ENCODE assay signal across 8 mouse cellular contexts in the genomic region with DNA sequence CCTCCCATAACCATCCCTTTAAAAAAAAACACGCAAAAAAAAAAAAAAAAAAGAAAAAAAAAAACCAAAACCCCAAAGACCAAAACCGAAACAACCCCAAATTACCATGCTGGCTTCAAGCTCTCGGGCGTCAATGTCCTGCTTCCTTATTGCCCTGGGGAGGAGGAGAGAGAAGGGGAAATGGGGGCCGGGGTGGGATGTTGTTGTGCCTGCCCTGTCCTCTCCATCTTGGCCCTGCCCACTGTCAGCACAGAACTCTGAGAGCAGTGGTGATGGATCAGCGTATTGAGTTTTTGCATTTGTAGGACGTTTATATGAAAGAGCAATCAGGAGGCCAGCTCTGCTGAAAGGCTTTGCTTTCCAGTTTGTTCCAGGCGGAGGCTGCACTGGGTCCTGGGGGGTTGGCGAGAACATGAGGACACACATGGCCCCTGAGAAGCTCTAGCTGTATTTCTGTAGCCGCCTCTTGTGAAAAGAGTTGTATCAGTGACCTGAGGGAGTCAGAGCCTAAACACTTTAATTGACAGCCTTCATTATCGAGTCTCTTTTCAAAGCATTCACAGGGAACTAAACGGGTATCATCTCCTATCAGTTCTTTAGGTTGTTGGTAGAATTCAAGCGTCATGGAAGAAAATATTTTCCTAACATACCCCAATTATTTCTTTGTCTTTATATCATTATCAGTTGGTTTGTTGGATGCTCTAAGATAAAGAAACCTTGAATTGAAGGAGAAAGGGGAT. TPM values are rescaled to one million over a fixed set of nuclear protein-coding genes. Genes with fewer than 3 reads are reported as not detected.
DNase-seq lines count a peak whose midpoint lies in the region; ATAC-seq and TF ChIP-seq lines count a peak whose summit lies in the region.

No protein-coding gene starts in this region.

- DNase-seq in left cerebral cortex, adult 2 months (ENCODE audit: extremely low spot score in 1 of 2, low spot score in 2 of 2), result no peak
- no peak for DNase-seq in left cerebral cortex, adult 18-20 months (ENCODE audit: low spot score in 2 of 2)
- no peak for DNase-seq in embryonic facial prominence, embryonic 14.5 days (ENCODE audit: low spot score)
- DNase-seq in hindbrain, postnatal 0 days (ENCODE audit: low spot score), result no peak
- DNase-seq in lung, postnatal 0 days (ENCODE audit: low spot score), result peak; percentile 36
- peak; percentile 65 for DNase-seq in splenic B cell, adult 2 months (ENCODE audit: low read depth, low spot score)
- DNase-seq in frontal cortex, adult 2 months (ENCODE audit: extremely low spot score in 1 of 2, low spot score in 1 of 2), result no peak
- DNase-seq in adrenal gland, postnatal 4 days (ENCODE audit: low spot score in 2 of 2), result no peak

- no peaks in the 10 kb centered on the region; the same call in 1 of the 2 replicates for H3K36me3 ChIP-seq in embryonic facial prominence, embryonic 14.5 days (ENCODE audit: control insufficient read depth, insufficient read depth, low read length)
- H3K36me3 ChIP-seq in hindbrain, postnatal 0 days (ENCODE audit: insufficient read depth, low read length), result no peaks in the 10 kb centered on the region
- no peaks in the 10 kb centered on the region for H3K36me3 ChIP-seq in lung, postnatal 0 days (ENCODE audit: insufficient read depth, low read length)
- H3K36me3 ChIP-seq in splenic B cell, adult 2 months (ENCODE audit: control insufficient read depth, insufficient read depth, low read length, poor library complexity, severe bottlenecking), result peaks cover 2% of the 10 kb centered on the region; the same call in 1 of the 2 replicates

- no peaks in the 10 kb centered on the region for H3K27me3 ChIP-seq in embryonic facial prominence, embryonic 14.5 days (replicated peaks; ENCODE audit: control insufficient read depth, insufficient read depth, low read length)
- no peaks in the 10 kb centered on the region for H3K27me3 ChIP-seq in hindbrain, postnatal 0 days (ENCODE audit: insufficient read depth, low read length)
- H3K27me3 ChIP-seq in lung, postnatal 0 days (replicated peaks; ENCODE audit: insufficient read depth, low read length), result no peaks in the 10 kb centered on the region
- no peaks in the 10 kb centered on the region for H3K27me3 ChIP-seq in splenic B cell, adult 2 months (ENCODE audit: control insufficient read depth, insufficient read depth, low read length, poor library complexity, severe bottlenecking)

- intact Hi-C loops in left cerebral cortex, adult 2 months (cut with DNase I), result loop anchor here (5.0 kb wide), 1 partner anchor 38 kb away; the partner anchor contains the start of gene Ncoa3

- TF ChIP-seq EP300 in lung, postnatal 0 days (IDR thresholded peaks at IDR 0.05), result no peak

- peak overlapping the region; percentile 79 for H3K27ac ChIP-seq in left cerebral cortex, adult 2 months
- H3K27ac ChIP-seq in embryonic facial prominence, embryonic 14.5 days (replicated peaks; ENCODE audit: low read depth, low read length), result peak overlapping the region; percentile 88
- H3K27ac ChIP-seq in hindbrain, postnatal 0 days, result peak overlapping the region; percentile 32; the same call in 1 of the 2 replicates
- H3K27ac ChIP-seq in lung, postnatal 0 days (ENCODE audit: low read length), result peak overlapping the region; percentile 82

- TF ChIP-seq CTCF in left cerebral cortex, adult 2 months (IDR thresholded peaks at IDR 0.05), result no peak
- TF ChIP-seq CTCF in hindbrain, postnatal 0 days (IDR thresholded peaks at IDR 0.05; ENCODE audit: low read depth), result no peak
- no peak for TF ChIP-seq CTCF in lung, postnatal 0 days (IDR thresholded peaks at IDR 0.05)

- 2% methylated on average over 13 of the region's 13 CpGs for WGBS in embryonic facial prominence, embryonic 14.5 days
- WGBS in hindbrain, postnatal 0 days, result 16% methylated on average over 13 of the region's 13 CpGs
- 7% methylated on average over 13 of the region's 13 CpGs for WGBS in lung, postnatal 0 days

- H3K4me1 ChIP-seq in embryonic facial prominence, embryonic 14.5 days (ENCODE audit: control insufficient read depth, insufficient read depth, low read length), result peaks cover 29% of the 10 kb centered on the region
- H3K4me1 ChIP-seq in hindbrain, postnatal 0 days (ENCODE audit: insufficient read depth, low read length), result peaks cover 6% of the 10 kb centered on the region; the same call in 1 of the 2 replicates
- peaks cover 12% of the 10 kb centered on the region; the same call in 1 of the 2 replicates for H3K4me1 ChIP-seq in lung, postnatal 0 days (ENCODE audit: insufficient read depth, low read depth, low read length)

- peak overlapping the region; percentile 31 for H3K4me3 ChIP-seq in left cerebral cortex, adult 2 months
- peak overlapping the region; percentile 14; the same call in 1 of the 2 replicates for H3K4me3 ChIP-seq in embryonic facial prominence, embryonic 14.5 days (ENCODE audit: low read depth, low read length)
- H3K4me3 ChIP-seq in hindbrain, postnatal 0 days (ENCODE audit: low read length), result no peak overlapping the region
- H3K4me3 ChIP-seq in lung, postnatal 0 days (ENCODE audit: low read depth, low read length), result peak overlapping the region; percentile 26

- no peak for ATAC-seq in embryonic facial prominence, embryonic 14.5 days (ENCODE audit: low read depth)
- ATAC-seq in hindbrain, postnatal 0 days, result no peak
- no peak for ATAC-seq in lung, postnatal 0 days

- H3K9ac ChIP-seq in embryonic facial prominence, embryonic 14.5 days (ENCODE audit: low read depth, low read length), result peak overlapping the region; percentile 16; the same call in 1 of the 2 replicates
- 0 out of 2 replicates have a peak overlapping the region, but pooled peaks have one; percentile 21 for H3K9ac ChIP-seq in hindbrain, postnatal 0 days (replicated peaks; ENCODE audit: low read length)
- H3K9ac ChIP-seq in lung, postnatal 0 days (replicated peaks; ENCODE audit: low read depth), result no peak overlapping the region

- peak overlapping the region; percentile 51 for H3K4me2 ChIP-seq in embryonic facial prominence, embryonic 14.5 days (ENCODE audit: low read depth, low read length)
- peak overlapping the region; percentile 48 for H3K4me2 ChIP-seq in hindbrain, postnatal 0 days (ENCODE audit: low read depth, low read length)
- peak overlapping the region; percentile 61 for H3K4me2 ChIP-seq in lung, postnatal 0 days (replicated peaks; ENCODE audit: low read depth, low read length)

- H3K9me3 ChIP-seq in embryonic facial prominence, embryonic 14.5 days (ENCODE audit: control insufficient read depth, low read length), result no peaks in the 10 kb centered on the region
- H3K9me3 ChIP-seq in hindbrain, postnatal 0 days (ENCODE audit: low read length), result no peaks in the 10 kb centered on the region
- no peaks in the 10 kb centered on the region for H3K9me3 ChIP-seq in lung, postnatal 0 days (ENCODE audit: low read length)

RNA-seq across cellular contexts. Expression of gene Ncoa3, which starts 38.0 kb away (rescaled TPM):
- total RNA-seq in left cerebral cortex, adult 2 months (2021), result 10 to 100 TPM; 32.5 to 37.9 TPM
- 10 to 100 TPM; 35.8 to 38.7 TPM for total RNA-seq in left cerebral cortex, adult 18-20 months (2021)
- 15.4 and 15.6 TPM in 2 replicates for polyA plus RNA-seq in embryonic facial prominence, embryonic 14.5 days (2014; fragmentation: Nextera tagmentation; extraction: Ambion mirVana)
- total RNA-seq in hindbrain, postnatal 0 days (2014; rRNA removed), result 28.3 and 29.2 TPM in 2 replicates
- 10.7 and 10.8 TPM in 2 replicates for polyA plus RNA-seq in hindbrain, postnatal 0 days (2015; fragmentation: Nextera tagmentation; extraction: Ambion mirVana)
- polyA plus RNA-seq in lung, postnatal 0 days (2015; fragmentation: Nextera tagmentation; extraction: Ambion mirVana), result 8.5 and 10.4 TPM in 2 replicates
- 33.5 and 34.2 TPM in 2 replicates for polyA plus RNA-seq in frontal cortex, adult 2 months (2012; rRNA removed)
- total RNA-seq in adrenal gland, postnatal 4 days (2021), result 10 to 100 TPM; 33.8 to 37.8 TPM

Comparison
In these comparisons a context has a peak if more than half of its experiments do, and no peak if none do; other contexts are left out.
1. DNase-seq: peak in lung, postnatal 0 days (single experiment) and splenic B cell, adult 2 months (single experiment); none in left cerebral cortex, adult 2 months (0 of 2), left cerebral cortex, adult 18-20 months (0 of 2), embryonic facial prominence, embryonic 14.5 days (single experiment), hindbrain, postnatal 0 days (single experiment), frontal cortex, adult 2 months (0 of 2) and adrenal gland, postnatal 4 days (0 of 2).
2. H3K27ac ChIP-seq: peak in every context shown above with its lines; median percentile 88 in embryonic facial prominence, embryonic 14.5 days; 82 in lung, postnatal 0 days; 79 in left cerebral cortex, adult 2 months; 32 in hindbrain, postnatal 0 days.
3. Peak in every context shown above with its lines, with median percentiles within 50 percentile points of each other: H3K4me2 ChIP-seq.